ENCODE assay signal across 22 mouse cellular contexts in genomic region chr7:143136125-143136524, GRCm38 (mm10). TPM values are rescaled to one million over a fixed set of nuclear protein-coding genes. Genes with fewer than 3 reads are reported as not detected.
"Had no signal": no experiment of that assay in that cellular context is flagged by ENCODE, and none has a peak within 500 bp of the region (broad histone marks: within the 10 kb centered on the region; RNA-seq: fewer than 3 reads in every experiment).

No protein-coding gene starts in this region.

- DNase-seq: kidney, adult 11 months; kidney, adult 8-10 months; kidney, postnatal 14 days; layer of hippocampus, adult 9-11 months; liver, embryonic 13.5 days; lung, adult 2 months; lung, postnatal 14 days; midbrain, embryonic 14.5 days; right cerebral cortex, adult 18-20 months; right cerebral cortex, postnatal 14 days; right cerebral cortex, postnatal 4 days; thymus, postnatal 25 days had no signal

- H3K36me3 ChIP-seq: kidney, embryonic 15.5 days; limb, embryonic 12.5 days; liver, embryonic 13.5 days; neural tube, embryonic 12.5 days; neural tube, embryonic 15.5 days had no signal

- H3K27ac ChIP-seq: kidney, embryonic 15.5 days; layer of hippocampus, adult 2 months; limb, embryonic 12.5 days; liver, embryonic 13.5 days; neural tube, embryonic 12.5 days; neural tube, embryonic 15.5 days had no signal

- H3K4me3 ChIP-seq: kidney, embryonic 15.5 days; layer of hippocampus, adult 2 months; limb, embryonic 12.5 days; liver, embryonic 13.5 days; neural tube, embryonic 12.5 days; neural tube, embryonic 15.5 days had no signal

- H3K4me2 ChIP-seq: kidney, embryonic 15.5 days; limb, embryonic 12.5 days; liver, embryonic 13.5 days; midbrain, embryonic 11.5 days; neural tube, embryonic 12.5 days; neural tube, embryonic 15.5 days had no signal

- H3K27me3 ChIP-seq: kidney, embryonic 15.5 days; limb, embryonic 12.5 days; liver, embryonic 13.5 days; neural tube, embryonic 12.5 days; neural tube, embryonic 15.5 days had no signal

- H3K9me3 ChIP-seq: kidney, embryonic 15.5 days; limb, embryonic 12.5 days; liver, embryonic 13.5 days; neural tube, embryonic 12.5 days; neural tube, embryonic 15.5 days had no signal

- H3K9ac ChIP-seq: kidney, embryonic 15.5 days; limb, embryonic 12.5 days; liver, embryonic 13.5 days; neural tube, embryonic 12.5 days; neural tube, embryonic 15.5 days had no signal

- H3K4me1 ChIP-seq: limb, embryonic 12.5 days; neural tube, embryonic 12.5 days; neural tube, embryonic 15.5 days had no signal

RNA-seq across cellular contexts. Expression of gene Kcnq1, which starts 30.0 kb away (rescaled TPM):
- total RNA-seq: megakaryocyte progenitor cell, adult 5-6 weeks had no signal

RNA-seq across cellular contexts. Expression of gene Trpm5, which starts 41.7 kb away (rescaled TPM):
- total RNA-seq: layer of hippocampus, adult 2 months; layer of hippocampus, postnatal 25 days; left cerebral cortex, adult 18-20 months; left cerebral cortex, postnatal 36 days; megakaryocyte progenitor cell, adult 5-6 weeks had no signal
